Mouse (Mus musculus): Measurements from ENCODE around the gene Ptpn6. TPM values are rescaled to one million over a fixed set of nuclear protein-coding genes. Genes with fewer than 3 reads are reported as not detected.
"Not testable (repeated sequence)": the region's sequence is repeated elsewhere in the genome, so short reads cannot be mapped to it uniquely, and the experiment has no call there.

Gene Ptpn6
- polyA plus RNA-seq, 1 experiment from 2014 or later = 3.7 TPM

GRCm38 (mm10) chr6:124688151-124688758 is 50.3 kb downstream of the Ptpn6 start:
- Histone ChIP-seq H3K4me3 (no peak overlapping the region), H3K9me3 (no peaks in the 10 kb centered on the region), H3K27me3 (no peaks in the 10 kb centered on the region), H3K36me3 (no peaks in the 10 kb centered on the region), H3K4me2 (no peak overlapping the region), H3K4me1 (replicated peaks) (no peaks in the 10 kb centered on the region), H3K9ac (no peak overlapping the region), H3K27ac (replicated peaks) (no peak overlapping the region)
- no peak for ATAC-seq (ENCODE audit: low FRiP score, low read depth)
- WGBS = 92% methylated on average over 8 of the region's 8 CpGs

- not testable (repeated sequence) for H3K4me1 ChIP-seq (replicated peaks); H3K4me3 ChIP-seq; H3K36me3 ChIP-seq; H3K27me3 ChIP-seq; H3K4me2 ChIP-seq; H3K9me3 ChIP-seq; ATAC-seq (ENCODE audit: low FRiP score, low read depth); H3K27ac ChIP-seq (replicated peaks); H3K9ac ChIP-seq
- WGBS = 84% methylated on average over 1 of the region's 1 CpGs
Measured at GRCm38 (mm10) chr6:124686644-124687043, 51.9 kb downstream of the Ptpn6 start.

- ATAC-seq (ENCODE audit: low FRiP score, low read depth) = no peak
- no peak overlapping the region for H3K27ac ChIP-seq (replicated peaks)
- no peaks in the 10 kb centered on the region for H3K4me1 ChIP-seq (replicated peaks)
- H3K9me3 ChIP-seq = no peaks in the 10 kb centered on the region
- no peak overlapping the region for H3K9ac ChIP-seq
- H3K4me3 ChIP-seq = no peak overlapping the region
- no peaks in the 10 kb centered on the region for H3K27me3 ChIP-seq
- no peaks in the 10 kb centered on the region for H3K36me3 ChIP-seq
- WGBS = 83% methylated on average over 12 of the region's 12 CpGs
- no peak overlapping the region for H3K4me2 ChIP-seq
Measured at GRCm38 (mm10) chr6:124685606-124686386, 52.7 kb downstream of the Ptpn6 start.

- H3K4me1 ChIP-seq (replicated peaks) = no peaks in the 10 kb centered on the region
- H3K4me2 ChIP-seq = no peak overlapping the region
- no peak overlapping the region for H3K27ac ChIP-seq (replicated peaks)
- no peaks in the 10 kb centered on the region for H3K36me3 ChIP-seq
- WGBS = 90% methylated on average over 14 of the region's 14 CpGs
- H3K4me3 ChIP-seq = no peak overlapping the region
- no peak for ATAC-seq (ENCODE audit: low FRiP score, low read depth)
- no peak overlapping the region for H3K9ac ChIP-seq
- no peaks in the 10 kb centered on the region for H3K9me3 ChIP-seq
- H3K27me3 ChIP-seq = no peaks in the 10 kb centered on the region
Measured at GRCm38 (mm10) chr6:124683591-124684417, 54.7 kb downstream of the Ptpn6 start.

- H3K36me3 ChIP-seq; ATAC-seq (ENCODE audit: low FRiP score, low read depth); H3K4me1 ChIP-seq (replicated peaks); H3K27ac ChIP-seq (replicated peaks); H3K4me3 ChIP-seq; H3K27me3 ChIP-seq; H3K4me2 ChIP-seq; H3K9ac ChIP-seq; H3K9me3 ChIP-seq: not testable (repeated sequence)
- WGBS = 61% methylated on average over 6 of the region's 6 CpGs
Measured at GRCm38 (mm10) chr6:124682291-124682690, 56.2 kb downstream of the Ptpn6 start.

GRCm38 (mm10) chr6:124679486-124679885 is 59.0 kb downstream of the Ptpn6 start:
- no peaks in the 10 kb centered on the region for H3K36me3 ChIP-seq
- no peaks in the 10 kb centered on the region for H3K9me3 ChIP-seq
- H3K27ac ChIP-seq (replicated peaks) = no peak overlapping the region
- H3K9ac ChIP-seq = no peak overlapping the region
- H3K4me1 ChIP-seq (replicated peaks) = no peaks in the 10 kb centered on the region
- no peak overlapping the region for H3K4me2 ChIP-seq
- WGBS = 95% methylated on average over 3 of the region's 3 CpGs
- ATAC-seq (ENCODE audit: low FRiP score, low read depth) = no peak
- H3K27me3 ChIP-seq = no peaks in the 10 kb centered on the region
- H3K4me3 ChIP-seq = no peak overlapping the region

GRCm38 (mm10) chr6:124678769-124679168 is 59.7 kb downstream of the Ptpn6 start:
- no peaks in the 10 kb centered on the region for H3K4me1 ChIP-seq (replicated peaks)
- no peak overlapping the region for H3K9ac ChIP-seq
- no peak overlapping the region for H3K27ac ChIP-seq (replicated peaks)
- no peak overlapping the region for H3K4me2 ChIP-seq
- H3K9me3 ChIP-seq = no peaks in the 10 kb centered on the region
- H3K27me3 ChIP-seq = no peaks in the 10 kb centered on the region
- 93% methylated on average over 7 of the region's 7 CpGs for WGBS
- H3K36me3 ChIP-seq = no peaks in the 10 kb centered on the region
- no peak for ATAC-seq (ENCODE audit: low FRiP score, low read depth)
- no peak overlapping the region for H3K4me3 ChIP-seq

- Histone ChIP-seq H3K9me3 (no peaks in the 10 kb centered on the region), H3K4me2 (no peak overlapping the region), H3K27me3 (no peaks in the 10 kb centered on the region), H3K36me3 (no peaks in the 10 kb centered on the region), H3K4me3 (no peak overlapping the region), H3K9ac (no peak overlapping the region), H3K4me1 (replicated peaks) (no peaks in the 10 kb centered on the region), H3K27ac (replicated peaks) (no peak overlapping the region)
- 94% methylated on average over 6 of the region's 6 CpGs for WGBS
- no peak for ATAC-seq (ENCODE audit: low FRiP score, low read depth)
Measured at GRCm38 (mm10) chr6:124676171-124676570, 62.3 kb downstream of the Ptpn6 start.

GRCm38 (mm10) chr6:124674591-124674990 is 63.9 kb downstream of the Ptpn6 start:
- Histone ChIP-seq H3K4me2 (no peak overlapping the region), H3K27ac (replicated peaks) (no peak overlapping the region), H3K9ac (no peak overlapping the region), H3K4me3 (no peak overlapping the region), H3K27me3 (no peaks in the 10 kb centered on the region), H3K36me3 (no peaks in the 10 kb centered on the region), H3K9me3 (no peaks in the 10 kb centered on the region), H3K4me1 (replicated peaks) (no peaks in the 10 kb centered on the region)
- 98% methylated on average over 7 of the region's 7 CpGs for WGBS
- no peak for ATAC-seq (ENCODE audit: low FRiP score, low read depth)

- no peak for ATAC-seq (ENCODE audit: low FRiP score, low read depth)
- Histone ChIP-seq H3K36me3 (no peaks in the 10 kb centered on the region), H3K9ac (no peak overlapping the region), H3K9me3 (no peaks in the 10 kb centered on the region), H3K4me1 (replicated peaks) (no peaks in the 10 kb centered on the region), H3K4me3 (no peak overlapping the region), H3K27ac (replicated peaks) (no peak overlapping the region), H3K4me2 (no peak overlapping the region), H3K27me3 (no peaks in the 10 kb centered on the region)
- 85% methylated on average over 9 of the region's 9 CpGs for WGBS
Measured at GRCm38 (mm10) chr6:124673619-124674018, 64.9 kb downstream of the Ptpn6 start.

GRCm38 (mm10) chr6:124672100-124672499 is 66.4 kb downstream of the Ptpn6 start:
- no peaks in the 10 kb centered on the region for H3K4me1 ChIP-seq (replicated peaks)
- no peaks in the 10 kb centered on the region for H3K27me3 ChIP-seq
- no peak overlapping the region for H3K27ac ChIP-seq (replicated peaks)
- no peak overlapping the region for H3K4me2 ChIP-seq
- no peaks in the 10 kb centered on the region for H3K36me3 ChIP-seq
- 83% methylated on average over 6 of the region's 6 CpGs for WGBS
- no peak overlapping the region for H3K9ac ChIP-seq
- H3K9me3 ChIP-seq = no peaks in the 10 kb centered on the region
- no peak for ATAC-seq (ENCODE audit: low FRiP score, low read depth)
- no peak overlapping the region for H3K4me3 ChIP-seq

All from hindbrain, embryonic 15.5 days (tissue).